Mouse (Mus musculus) myocyte (in vitro differentiated cells): ENCODE measurements around the gene Gm9936.

ENCODE experiments used
- E2F4 ChIP-seq: IDR thresholded peaks from one replicate; pipeline ENCODE4 v1.6.1; 2011; ENCODE audit warnings: mild to moderate bottlenecking, control low read depth, moderate library complexity; ENCODE audit not compliant: insufficient read depth
- MAX ChIP-seq: IDR thresholded peaks from one replicate; pipeline ENCODE4 v1.6.1; 2011; ENCODE audit warnings: low read depth, mild to moderate bottlenecking, control low read depth
- MYOD1 ChIP-seq, 3 experiments: IDR thresholded peaks; one replicate each; pipeline ENCODE4 v1.6.1; 2011; ENCODE audit warnings: control low read depth in 2 of 3, low read depth in 2 of 3, mild to moderate bottlenecking in 2 of 3, moderate library complexity in 1 of 3; ENCODE audit not compliant: insufficient read length in 2 of 3, control insufficient read depth in 1 of 3
- POLR2A ChIP-seq: IDR thresholded peaks from one replicate; pipeline ENCODE4 v1.6.1; 2011; ENCODE audit warnings: low read depth, mild to moderate bottlenecking, control low read depth, moderate library complexity; ENCODE audit not compliant: insufficient read length
- POLR2AphosphoS2 ChIP-seq: IDR thresholded peaks from one replicate; pipeline ENCODE4 v1.6.1; 2011; ENCODE audit warnings: low read depth, control low read depth; ENCODE audit not compliant: insufficient read length
- SRF ChIP-seq: IDR thresholded peaks from one replicate; pipeline ENCODE4 v1.6.1; 2011; ENCODE audit warnings: low read depth; ENCODE audit not compliant: control insufficient read depth, insufficient read length
- TCF12 ChIP-seq: IDR thresholded peaks from one replicate; pipeline ENCODE4 v1.6.1; 2011; ENCODE audit warnings: mild to moderate bottlenecking, control low read depth; ENCODE audit not compliant: poor library complexity, insufficient read depth, severe bottlenecking
- TCF3 ChIP-seq: IDR thresholded peaks from one replicate; pipeline ENCODE4 v1.6.1; 2011; ENCODE audit warnings: low read depth, control low read depth; ENCODE audit not compliant: insufficient read length
- USF1 ChIP-seq: IDR thresholded peaks from one replicate; pipeline ENCODE4 v1.6.1; 2011; ENCODE audit warnings: low read depth, mild to moderate bottlenecking, control low read depth, moderate library complexity

DNA sequence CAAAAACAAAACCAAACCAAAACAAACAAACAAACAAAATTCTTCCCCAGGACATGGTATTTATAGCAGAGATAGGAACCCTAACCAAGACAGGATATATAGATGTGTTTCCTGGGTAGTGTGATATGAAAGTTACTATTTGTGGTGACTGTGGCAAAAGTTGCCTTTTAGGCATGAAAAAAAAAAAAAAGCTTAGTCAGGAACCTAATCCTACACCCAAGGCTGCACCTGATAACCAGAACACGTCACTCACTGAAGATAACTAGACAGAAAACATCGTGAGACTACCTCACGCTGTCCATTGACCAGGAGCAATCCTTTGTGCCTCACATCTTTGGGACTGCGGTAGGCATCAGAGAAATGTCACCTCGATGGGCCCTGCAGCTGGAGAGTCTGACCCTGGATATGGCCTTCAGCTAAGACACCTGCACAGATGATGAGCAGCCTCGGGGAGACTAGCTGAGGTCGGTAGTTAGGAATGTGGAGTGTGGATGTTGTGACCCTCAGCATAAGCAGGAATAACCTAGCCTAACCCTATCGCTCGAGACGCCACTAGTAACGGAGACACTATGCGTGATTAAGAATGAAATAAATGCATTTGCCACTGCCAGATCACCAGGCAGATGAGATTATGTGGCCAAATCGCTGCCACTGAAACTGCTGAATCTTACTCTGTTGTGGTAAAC, 38.3 kb upstream of the Gm9936 start, which contains the start of gene Oasl2:
- TF ChIP-seq E2F4 = no peak
- no peak for TF ChIP-seq POLR2A
- no peak for TF ChIP-seq MYOD1 (IDR thresholded peaks at IDR 0.05; ENCODE audit: control insufficient read depth in 1 of 3, insufficient read length in 2 of 3, low read depth in 2 of 3)
- TF ChIP-seq SRF = no peak
- no peak for TF ChIP-seq TCF3
- no peak for TF ChIP-seq MAX
- TF ChIP-seq USF1 = no peak
- TF ChIP-seq POLR2AphosphoS2 = no peak
- TF ChIP-seq TCF12 = no peak
